Mouse (Mus musculus) left cerebral cortex, adult 8-10 months (tissue): ENCODE results near the gene Cln5. TPM values are rescaled to one million over a fixed set of nuclear protein-coding genes. Genes with fewer than 3 reads are reported as not detected.

ENCODE experiments used
- DNase-seq, 2 experiments: peaks; one replicate each; pipeline ENCODE4 v3.0.0; 2022; ENCODE audit warnings: low spot score in 2 of 2
- total RNA-seq, 4 experiments: library from RNA; stranded (reverse); gene quantifications; 2 replicates each; pipeline ENCODE4 v1.2.4; 2022

Cln5 gene
- total RNA-seq, 4 experiments from 2014 or later, result 10.4 to 16.2 (median 13.1) TPM

GRCm38 (mm10) chr14:103078006-103078912 is 8.2 kb downstream of the Cln5 start:
- DNase-seq, result no peak

GRCm38 (mm10) chr14:103079209-103079977 is 9.4 kb downstream of the Cln5 start:
- peak in 1 of 2 experiments; percentile 58 for DNase-seq

DNA sequence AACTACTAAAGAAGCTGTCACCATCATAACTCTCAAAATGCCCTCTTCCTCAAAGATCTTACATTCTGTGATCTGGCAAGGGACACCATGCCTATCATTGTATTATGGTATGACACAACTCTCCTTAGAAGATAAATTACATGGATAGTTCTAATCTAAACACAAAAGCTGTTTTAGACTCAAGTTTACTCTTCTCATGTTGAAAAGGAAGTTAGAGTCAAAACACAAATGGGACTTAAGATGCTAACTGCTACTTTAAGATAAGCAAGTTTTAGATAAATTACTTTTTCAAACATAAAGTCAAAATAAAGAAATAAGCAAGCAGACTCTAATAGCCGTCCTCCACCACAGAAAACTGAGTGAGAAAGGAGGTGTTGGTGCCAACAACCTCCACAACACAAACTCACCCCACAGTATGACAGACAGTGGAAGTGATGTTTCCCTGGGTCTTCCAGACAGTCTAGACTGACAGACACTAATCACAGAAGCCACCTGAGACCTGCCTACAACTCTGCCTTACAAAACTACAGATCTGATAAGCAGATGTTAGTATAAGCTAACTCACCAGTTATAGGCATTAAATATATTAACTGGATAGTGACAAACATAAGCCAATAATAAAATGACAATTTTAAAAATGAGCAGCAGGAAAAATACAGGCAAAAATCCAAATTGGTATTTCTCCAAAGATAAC is 16.0 kb downstream of the Cln5 start:
- no peak for DNase-seq

DNA sequence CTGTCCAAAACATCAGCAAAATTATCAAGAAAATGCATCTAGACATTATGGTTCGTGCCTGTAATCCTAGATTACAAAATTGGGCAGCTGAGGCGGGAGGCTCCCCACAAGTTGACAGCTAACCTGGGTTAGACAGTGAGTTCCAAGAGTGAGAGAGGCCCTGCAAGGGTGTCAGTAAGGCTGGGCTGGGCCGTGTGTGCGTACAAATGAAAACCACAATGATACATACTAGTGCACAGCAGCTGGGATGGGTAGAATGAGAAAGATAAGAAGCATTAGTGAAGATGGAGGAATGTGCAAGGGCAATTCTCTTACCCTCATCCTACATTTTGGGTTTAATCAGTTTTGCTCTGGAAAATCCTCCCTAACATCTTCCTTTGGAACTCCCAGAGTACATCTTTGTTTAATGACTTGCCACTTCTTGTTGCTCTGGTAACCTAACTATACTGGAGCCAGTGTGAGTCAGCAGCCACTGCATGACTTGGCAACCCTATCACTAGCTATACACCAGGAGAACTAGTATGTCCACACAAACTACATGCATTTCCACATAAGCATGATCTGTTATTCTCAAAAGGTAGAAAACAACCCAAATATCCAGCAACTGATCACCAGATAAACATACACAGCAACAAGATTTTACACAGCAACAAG is 16.8 kb downstream of the Cln5 start:
- DNase-seq, result no peak

- no peak for DNase-seq
Observed at GRCm38 (mm10) chr14:103087846-103088245, 17.8 kb downstream of the Cln5 start.

- no peak for DNase-seq
Observed at GRCm38 (mm10) chr14:103088624-103089023, 18.6 kb downstream of the Cln5 start.

DNA sequence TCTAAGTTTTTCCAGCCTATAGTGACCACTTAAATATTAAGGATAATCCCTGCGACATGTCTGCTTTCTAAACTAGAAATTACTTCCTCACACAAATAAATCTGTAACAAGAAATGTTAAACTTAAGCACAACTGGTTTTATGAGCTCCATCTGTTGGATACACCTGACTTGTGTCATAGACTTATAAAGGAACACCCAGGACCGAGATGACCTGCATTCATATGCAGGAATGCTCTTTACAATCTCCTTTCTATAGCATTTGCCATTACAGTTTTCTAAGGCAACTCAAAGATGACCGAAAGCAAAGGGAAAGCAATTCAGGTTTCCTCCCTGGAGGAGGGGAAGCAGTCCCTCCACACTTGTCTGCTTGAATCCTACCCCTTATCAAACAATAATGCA is 23.2 kb downstream of the Cln5 start:
- no peak for DNase-seq

DNA sequence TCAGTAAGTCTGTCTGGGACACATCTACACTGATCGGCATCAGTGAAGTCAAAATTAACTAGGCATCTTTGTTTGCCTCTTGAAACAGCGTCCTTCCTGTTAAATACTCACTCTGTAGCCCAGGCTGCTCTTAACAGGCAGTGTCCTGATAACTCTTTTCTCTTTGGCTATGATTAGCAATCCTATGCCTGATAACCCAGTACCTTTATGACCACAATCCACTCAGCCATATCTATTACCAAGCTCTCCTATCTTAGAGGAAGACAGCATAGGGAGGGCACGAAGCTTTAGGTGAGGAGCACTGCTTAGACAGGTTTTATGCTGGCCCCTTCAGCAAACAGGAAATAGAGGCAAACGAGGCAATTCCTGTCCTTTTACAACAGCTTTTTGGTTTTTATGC is 23.7 kb downstream of the Cln5 start:
- DNase-seq, result no peak

GRCm38 (mm10) chr14:103095036-103095435 is 25.0 kb downstream of the Cln5 start:
- no peak for DNase-seq

- no peak for DNase-seq
Observed at GRCm38 (mm10) chr14:103095826-103096225, 25.8 kb downstream of the Cln5 start.

GRCm38 (mm10) chr14:103096621-103097020 is 26.6 kb downstream of the Cln5 start:
- no peak for DNase-seq

GRCm38 (mm10) chr14:103098213-103098586 is 28.2 kb downstream of the Cln5 start:
- no peak for DNase-seq

GRCm38 (mm10) chr14:103098587-103099235 is 28.7 kb downstream of the Cln5 start:
- peak; percentile 60 to 81 for DNase-seq

DNA sequence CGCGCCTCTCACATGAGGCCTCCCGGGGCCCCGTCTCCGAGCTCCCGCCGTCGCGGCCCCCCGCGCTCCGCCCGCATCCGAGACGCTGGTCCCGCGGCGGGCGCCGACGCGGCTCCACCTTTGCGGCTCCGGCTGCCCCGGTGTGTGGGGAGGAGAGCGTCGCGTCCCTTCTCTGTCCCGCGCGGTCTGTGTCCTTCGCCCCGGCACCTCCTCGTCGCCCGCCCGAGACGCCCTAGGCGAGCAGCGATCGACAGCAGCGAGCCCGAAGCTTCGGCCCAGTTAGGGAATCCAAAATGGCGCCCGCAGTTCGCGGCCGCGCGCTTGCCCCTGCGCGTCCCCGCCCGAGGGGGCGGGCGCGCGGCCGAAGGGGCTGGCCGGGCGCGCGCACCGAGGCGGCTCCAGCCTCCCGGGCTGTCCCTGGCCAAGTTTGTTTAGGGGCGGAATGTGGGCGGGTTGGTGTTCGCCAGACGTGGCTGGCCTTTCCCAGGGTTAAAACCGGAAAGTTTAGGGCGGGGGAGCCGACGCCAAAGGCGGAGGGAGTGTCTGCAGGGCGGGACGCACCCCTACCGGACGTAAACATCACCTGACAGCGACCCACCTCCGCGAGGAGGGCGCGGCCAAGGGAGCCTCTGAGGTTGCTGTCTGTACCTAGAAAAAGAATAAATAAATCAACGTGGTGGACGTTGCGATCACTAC is 29.4 kb downstream of the Cln5 start, which contains the start of gene Fbxl3:
TSS of gene Fbxl3 (minus strand) at position 329 of the 696 bp plus-strand sequence.
- peak; percentile 65 to 88 for DNase-seq

GRCm38 (mm10) chr14:103100296-103100695 is 30.3 kb downstream of the Cln5 start:
- no peak for DNase-seq

GRCm38 (mm10) chr14:103101171-103101570 is 31.2 kb downstream of the Cln5 start:
- no peak for DNase-seq

DNA sequence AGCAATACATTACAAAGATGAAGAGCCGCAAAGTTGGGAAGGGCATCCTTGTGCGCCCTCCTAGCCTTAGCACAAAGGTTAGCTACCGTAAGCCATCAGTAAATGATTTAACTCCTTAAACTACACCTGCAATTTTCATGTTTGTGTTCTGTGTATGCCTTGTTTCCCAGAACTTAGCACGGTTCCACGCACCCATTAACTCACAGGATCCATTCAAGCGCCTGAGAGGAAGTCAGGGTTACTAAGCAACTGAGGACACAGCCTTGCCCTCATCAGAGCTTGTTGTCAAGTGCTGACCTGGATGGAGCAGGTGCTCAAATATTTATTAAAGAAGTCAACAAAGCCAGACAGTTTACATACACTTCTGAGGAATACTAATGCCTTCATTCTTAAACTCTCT is 32.2 kb downstream of the Cln5 start:
- DNase-seq, result no peak

GRCm38 (mm10) chr14:103102731-103103335 is 32.8 kb downstream of the Cln5 start:
- DNase-seq, result no peak

DNA sequence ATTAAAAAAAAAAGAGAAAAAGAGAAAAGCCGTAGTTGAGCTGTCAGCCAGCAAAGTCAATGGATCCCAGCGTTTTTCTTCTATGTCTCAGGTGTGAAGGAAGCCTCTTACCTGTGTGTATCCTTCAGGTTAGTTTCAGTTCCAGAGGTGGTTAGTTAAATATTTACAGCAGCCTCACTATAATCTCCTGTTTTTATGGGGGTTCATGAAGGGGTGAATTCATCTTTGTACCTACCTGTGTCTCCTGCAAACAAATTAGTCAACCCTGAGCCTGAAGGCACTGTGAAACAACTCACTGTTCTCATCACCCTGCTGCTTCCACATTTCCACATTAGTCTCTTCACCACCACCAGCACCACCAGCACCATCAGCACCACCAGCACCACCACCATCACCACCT is 36.3 kb downstream of the Cln5 start:
- DNase-seq, result no peak

DNA sequence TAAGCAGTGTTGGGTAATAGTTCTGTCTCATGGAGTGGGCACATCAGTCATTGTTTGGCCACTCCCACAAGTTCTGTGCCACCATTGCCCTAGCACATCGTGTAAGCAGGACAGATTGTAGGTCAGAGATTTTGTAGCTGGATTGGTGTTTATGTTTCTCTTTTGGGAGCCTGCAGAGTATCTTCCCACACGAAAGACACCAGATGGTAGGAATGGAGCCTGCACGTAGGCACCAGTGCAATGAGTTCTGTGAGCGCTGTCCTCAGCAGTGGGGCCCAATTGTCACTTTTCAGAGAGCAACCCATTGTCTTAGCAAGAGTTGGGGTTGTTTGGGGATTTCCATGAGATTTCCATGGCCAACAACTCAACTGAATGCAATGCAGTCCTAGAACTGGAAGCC is 40.0 kb downstream of the Cln5 start:
- peak in 1 of 2 experiments; percentile 54 for DNase-seq
